Mouse (Mus musculus): ENCODE measurements around the gene Atp6v1e1.

The Atp6v1e1 gene

DNA sequence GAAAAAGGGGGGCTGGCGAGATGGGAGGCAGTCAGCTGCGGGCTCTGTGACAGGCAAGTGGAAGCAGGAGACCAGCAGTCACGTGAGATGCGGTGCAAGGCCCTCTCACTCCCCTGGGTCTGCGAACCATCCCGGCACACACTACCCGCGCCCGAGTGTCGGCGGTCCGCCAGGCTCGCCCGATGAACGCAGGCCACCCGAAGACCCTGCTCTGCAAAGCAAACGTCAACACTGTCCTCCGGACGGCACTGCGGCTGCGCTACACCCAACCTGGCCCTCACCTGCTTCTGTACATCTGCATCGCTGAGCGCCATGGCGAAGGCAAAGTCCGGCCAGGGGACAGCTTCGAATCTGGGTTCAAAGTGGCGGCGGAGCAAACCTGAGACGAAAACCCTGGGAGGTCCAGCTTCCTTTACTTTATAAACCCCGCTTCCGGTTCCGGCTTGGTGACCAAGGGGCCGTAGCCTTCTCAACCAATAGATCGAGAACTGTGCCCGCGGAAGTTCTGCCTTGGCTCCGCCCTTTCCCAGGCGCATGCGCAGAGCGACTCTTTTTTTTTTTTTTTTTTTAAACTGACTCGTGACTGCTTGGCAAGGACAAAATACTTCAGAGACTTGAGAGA lies at the start of gene Atp6v1e1:
TSS of gene Atp6v1e1 (minus strand) at position 487 of the 622 bp plus-strand sequence.
- under 1% methylated on average over 41 of the region's 41 CpGs for WGBS

DNA sequence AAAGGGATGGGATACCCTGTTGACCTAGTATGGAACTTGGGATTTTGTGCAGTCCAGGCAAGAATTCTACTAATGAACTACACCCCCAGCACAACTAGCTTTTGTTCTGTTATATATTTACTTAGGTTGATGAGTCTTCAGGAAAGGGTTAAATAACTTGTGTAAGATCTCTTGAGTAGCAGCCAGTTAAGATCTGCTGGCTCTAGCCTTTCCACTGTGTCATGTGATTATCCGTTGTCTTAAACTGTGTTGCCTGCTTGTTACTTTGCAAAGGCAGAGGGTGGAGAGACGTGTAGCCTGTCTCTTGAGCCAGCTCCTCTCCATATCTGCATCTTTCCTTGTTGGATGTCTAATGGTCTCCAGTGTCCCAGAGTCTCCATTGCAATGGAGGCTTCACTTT lies 48.7 kb upstream of the Atp6v1e1 start:
- 64% methylated on average over 2 of the region's 2 CpGs for WGBS

GRCm38 (mm10) chr6:120868824-120869223 lies 46.2 kb upstream of the Atp6v1e1 start:
- 34% methylated on average over 1 of the region's 1 CpGs for WGBS

DNA sequence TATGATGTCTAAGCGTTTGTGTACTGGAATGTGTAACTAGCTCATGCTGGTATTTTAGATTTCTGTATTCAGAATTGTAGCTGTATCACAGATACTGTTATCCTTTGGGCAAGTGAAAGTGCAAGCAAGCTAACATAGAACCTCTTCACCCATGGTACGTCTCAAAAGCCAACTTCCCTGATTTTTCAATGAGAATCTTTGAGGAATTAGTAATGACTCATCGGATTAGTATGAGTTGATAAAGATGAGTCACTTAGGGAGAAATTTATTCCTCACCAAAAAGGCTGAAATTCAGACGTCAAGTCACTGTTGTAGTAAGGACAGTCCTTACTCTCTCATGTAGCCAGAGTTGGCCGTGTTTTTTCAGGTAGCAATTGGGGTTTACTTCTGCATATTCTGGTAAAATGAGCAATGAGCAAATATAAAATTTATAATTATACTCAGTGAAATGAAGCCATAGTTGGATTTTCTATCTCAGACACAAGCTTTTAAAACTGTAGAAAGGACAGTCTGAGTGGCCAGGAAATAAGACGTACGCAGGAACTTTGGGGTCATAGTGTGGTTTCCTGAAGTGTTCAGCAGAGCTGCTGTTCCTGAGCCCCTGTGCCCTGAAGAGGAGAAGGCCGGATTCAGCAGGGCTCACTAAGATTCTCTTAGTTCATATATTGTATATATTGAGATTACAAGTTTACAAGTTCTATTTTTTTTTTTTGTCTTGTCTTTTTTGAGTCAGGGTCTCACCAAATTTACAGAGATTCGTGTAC lies 43.6 kb upstream of the Atp6v1e1 start:
- 65% methylated on average over 9 of the region's 9 CpGs for WGBS

DNA sequence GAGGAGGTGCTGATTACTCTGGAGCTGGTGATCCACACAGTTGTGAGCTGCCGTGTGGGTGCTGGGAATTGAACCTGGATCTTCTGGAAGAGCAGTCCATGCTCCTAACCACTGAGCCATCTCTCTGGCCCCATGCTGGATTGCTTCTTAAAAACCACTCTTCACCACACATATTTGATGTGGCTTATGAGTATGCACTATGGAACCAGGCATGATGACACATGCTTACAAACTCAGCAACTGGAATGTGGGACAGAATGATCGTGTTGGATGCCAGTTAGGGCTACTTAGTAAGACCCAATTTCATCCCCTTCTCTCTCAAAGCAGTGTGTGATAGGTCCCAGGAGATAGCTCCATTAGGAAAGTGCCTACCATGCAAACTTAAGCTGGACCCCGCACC lies 37.5 kb upstream of the Atp6v1e1 start:
- WGBS = 93% methylated on average over 3 of the region's 3 CpGs

- WGBS = 41% methylated on average over 8 of the region's 8 CpGs
Measured at GRCm38 (mm10) chr6:120858217-120858711, 35.7 kb upstream of the Atp6v1e1 start.

GRCm38 (mm10) chr6:120854413-120854812 lies 31.8 kb upstream of the Atp6v1e1 start:
- 66% methylated on average over 10 of the region's 10 CpGs for WGBS

DNA sequence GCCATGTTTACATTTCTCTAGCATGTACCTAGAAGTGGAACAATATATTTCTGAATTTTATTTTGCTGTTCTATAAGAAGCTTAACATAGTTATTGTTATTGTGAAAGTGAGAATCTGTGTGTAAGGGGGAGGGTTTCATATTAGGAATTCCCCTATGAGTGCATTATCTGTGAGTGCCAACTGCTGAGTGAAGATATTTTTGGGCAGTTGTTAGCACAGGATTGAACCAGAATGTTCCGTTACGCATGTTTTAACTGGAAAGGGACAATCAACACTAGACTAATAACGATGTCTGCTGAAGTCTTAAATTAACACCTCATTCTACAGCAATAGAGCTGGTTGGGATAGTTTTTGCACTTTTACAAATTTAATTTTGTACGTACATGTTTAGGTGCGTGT lies 19.2 kb upstream of the Atp6v1e1 start:
- 71% methylated on average over 5 of the region's 5 CpGs for WGBS

GRCm38 (mm10) chr6:120840258-120840657 lies 17.7 kb upstream of the Atp6v1e1 start:
- 96% methylated on average over 7 of the region's 7 CpGs for WGBS

DNA sequence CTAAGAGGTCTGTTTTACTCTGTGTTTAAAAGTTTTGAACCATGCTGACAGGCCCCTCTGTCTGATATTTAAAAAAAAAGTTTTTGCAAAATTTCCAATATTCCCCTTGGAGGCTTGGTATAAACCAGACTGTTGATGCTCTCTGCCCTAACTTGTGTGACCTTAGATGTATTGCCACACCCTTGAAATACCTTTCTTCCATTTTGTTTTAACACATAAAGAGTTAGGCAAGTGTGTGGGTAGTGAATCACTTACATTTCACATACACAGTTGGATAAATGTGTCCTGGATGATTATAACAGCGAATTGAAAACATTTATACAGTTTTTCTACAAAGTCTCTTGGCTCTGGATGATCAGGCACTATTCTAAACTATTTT lies 14.5 kb upstream of the Atp6v1e1 start:
- 51% methylated on average over 1 of the region's 1 CpGs for WGBS

DNA sequence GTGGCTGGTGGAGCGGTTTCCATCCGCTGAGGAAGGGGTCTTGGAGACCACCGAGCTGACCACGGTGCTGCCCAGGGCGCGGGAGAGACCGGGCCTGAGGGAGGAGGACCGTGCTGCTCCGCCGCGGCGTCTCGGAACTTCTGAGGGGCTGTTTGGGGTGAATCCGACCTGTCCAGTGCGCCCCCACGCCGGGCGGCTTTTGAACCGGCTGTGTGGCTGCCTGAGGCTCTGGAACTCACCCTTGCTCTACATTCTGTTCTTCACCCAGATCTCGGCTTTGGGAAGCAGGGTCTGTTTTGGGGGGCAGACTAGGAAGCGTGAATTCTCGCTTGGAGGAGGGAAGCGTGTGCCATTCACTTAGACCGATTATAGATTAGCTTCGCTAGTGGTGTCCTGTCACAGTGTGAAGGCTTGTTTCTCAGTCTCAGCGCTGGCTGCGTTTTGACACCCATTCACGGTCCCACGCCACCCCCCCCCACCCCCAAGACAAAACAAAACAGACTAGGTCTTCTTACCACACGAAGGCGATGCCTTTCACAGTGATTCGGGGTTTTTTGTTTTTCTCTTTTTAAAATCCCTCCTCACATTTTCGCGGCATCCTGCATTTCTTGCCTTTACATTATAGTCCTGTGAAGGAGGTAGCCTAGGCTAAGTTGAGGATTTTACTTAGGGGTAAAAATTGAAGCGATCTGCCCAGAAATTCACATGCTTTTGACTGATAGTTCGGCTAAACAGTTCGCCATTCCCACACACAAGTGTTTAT lies 14.0 kb upstream of the Atp6v1e1 start:
- 2% methylated on average over 37 of the region's 37 CpGs for WGBS

GRCm38 (mm10) chr6:120835474-120836374 lies 13.1 kb upstream of the Atp6v1e1 start, which contains the start of gene Bcl2l13:
Bcl2l13 (plus strand) TSS chr6:120836212.
- WGBS = 3% methylated on average over 40 of the region's 40 CpGs

DNA sequence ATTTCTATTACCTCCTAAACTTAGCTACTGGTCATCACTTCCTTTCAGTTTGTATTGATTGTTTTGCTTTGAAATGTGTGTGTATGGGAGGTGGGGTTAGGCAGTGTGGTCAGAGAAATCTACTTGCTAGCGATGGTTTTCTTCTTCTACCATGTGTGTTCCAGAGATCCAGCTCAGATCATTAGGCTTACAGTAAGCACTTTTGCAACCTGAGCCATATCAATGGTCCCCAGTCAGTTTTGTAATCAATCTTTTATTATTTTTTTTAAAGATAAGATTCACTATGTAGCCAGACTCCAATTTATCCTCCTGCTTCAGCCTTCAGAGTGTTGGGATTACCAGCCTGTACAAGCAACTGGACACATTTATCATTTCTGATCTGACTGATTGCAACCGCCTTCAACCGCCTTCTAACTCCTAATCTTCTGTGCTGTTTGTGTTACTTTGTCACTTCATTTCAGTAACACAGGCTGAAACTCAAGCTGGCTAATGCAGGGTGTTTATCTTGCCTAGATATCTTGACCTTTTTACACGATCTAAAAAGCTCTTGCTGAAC lies 12.3 kb upstream of the Atp6v1e1 start:
- 94% methylated on average over 4 of the region's 4 CpGs for WGBS

GRCm38 (mm10) chr6:120832097-120832496 lies 9.5 kb upstream of the Atp6v1e1 start:
- 78% methylated on average over 4 of the region's 4 CpGs for WGBS

DNA sequence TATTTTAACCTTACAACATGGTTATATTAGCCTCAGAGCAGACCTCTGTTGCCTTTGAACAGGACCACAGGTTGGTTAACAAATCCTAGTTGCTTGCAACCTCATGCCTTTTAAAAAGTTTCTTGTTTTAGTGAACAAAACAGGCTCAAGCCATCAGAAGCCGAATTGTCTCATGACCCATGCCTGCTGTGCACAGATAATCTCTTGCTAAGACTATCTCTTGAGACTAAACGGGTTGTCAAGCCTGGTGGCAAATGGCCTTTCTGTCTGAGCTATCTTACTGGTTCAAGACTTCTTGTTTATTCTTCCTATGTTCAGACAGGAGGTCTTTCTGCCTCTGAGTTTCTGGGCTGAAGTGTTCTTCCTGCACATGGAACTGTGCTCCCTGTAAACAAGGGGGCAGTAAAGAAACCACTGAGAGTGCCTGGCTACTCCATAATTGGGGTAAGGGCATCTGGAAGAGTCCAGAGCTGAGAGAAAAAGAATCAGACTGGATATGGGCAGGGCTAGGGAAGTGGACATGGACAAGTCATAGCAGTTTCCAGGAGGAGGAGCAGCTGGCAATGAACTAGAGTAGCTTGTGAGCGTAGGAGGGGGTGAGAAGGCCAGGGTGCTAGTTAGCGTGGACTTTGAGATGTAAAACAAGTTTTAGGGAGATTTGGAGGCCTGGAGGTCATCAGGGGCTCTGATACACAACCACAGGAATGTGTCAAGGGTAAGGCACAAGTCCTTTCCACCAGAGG lies 8.4 kb upstream of the Atp6v1e1 start:
- 72% methylated on average over 4 of the region's 4 CpGs for WGBS

GRCm38 (mm10) chr6:120830056-120830455 lies 7.5 kb upstream of the Atp6v1e1 start:
- 63% methylated on average over 1 of the region's 1 CpGs for WGBS

DNA sequence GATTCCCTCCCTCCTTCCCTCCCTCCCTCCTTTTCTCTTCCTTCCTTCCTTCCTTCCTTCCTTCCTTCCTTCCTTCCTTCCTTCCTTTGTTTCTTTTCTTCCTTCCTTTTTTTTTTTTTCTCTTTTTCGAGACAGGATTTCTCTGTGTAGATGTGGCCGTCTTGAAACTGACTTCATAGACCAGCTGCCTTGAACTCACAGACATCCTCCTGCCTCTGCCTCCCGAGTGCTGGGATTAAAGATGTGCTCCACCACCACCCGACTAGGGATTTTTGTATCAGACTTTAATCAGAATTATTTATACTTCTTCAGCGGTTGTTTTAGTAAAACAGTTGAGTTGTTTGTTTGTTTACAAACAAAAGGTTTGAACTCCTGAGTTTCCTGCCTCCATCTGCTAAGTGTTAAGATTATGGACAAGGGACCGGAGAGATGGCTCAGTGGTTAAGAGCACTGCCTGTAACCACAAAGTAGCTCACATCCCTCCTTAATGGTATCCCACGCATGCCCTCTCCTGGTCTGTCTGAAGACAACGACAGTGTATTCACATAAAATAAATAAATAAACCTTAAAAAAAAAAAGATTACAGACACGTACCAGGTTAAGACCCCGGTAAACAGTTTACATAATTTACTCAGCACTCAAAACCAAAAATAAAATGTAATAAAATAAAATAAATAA lies 483 bp upstream of the Atp6v1e1 start:
- 44% methylated on average over 10 of the region's 10 CpGs for WGBS

DNA sequence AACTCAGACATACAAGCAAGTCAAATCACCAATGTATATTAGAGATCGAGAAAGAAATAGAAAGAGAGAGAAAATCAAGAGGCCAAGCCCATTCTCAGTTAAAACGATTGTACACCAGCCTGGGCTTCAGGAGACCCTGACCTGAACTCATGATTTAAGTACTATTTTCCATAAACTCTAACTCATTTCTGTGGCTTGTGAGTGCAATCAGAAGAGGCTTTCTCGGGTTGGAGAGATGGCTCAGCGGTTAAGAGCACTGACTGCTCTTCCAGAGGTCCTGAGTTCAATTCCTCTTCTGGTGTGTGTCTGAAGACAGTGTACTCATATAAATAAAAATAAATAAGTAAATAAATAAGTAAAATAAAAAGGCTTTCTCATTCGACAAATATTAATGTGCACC lies 878 bp downstream of the Atp6v1e1 start:
- WGBS = 40% methylated on average over 5 of the region's 5 CpGs

GRCm38 (mm10) chr6:120820941-120821340 lies 1.7 kb downstream of the Atp6v1e1 start:
- WGBS = 88% methylated on average over 1 of the region's 1 CpGs

GRCm38 (mm10) chr6:120820144-120820543 lies 2.4 kb downstream of the Atp6v1e1 start:
- WGBS = 75% methylated on average over 5 of the region's 5 CpGs
